Mouse (Mus musculus) lung, postnatal 25 days (tissue): Measurements from ENCODE around the gene Ssxb2.
"Not testable (repeated sequence)": the region's sequence is repeated elsewhere in the genome, so short reads cannot be mapped to it uniquely, and the experiment has no call there.

ENCODE experiments used
- DNase-seq: peaks from one replicate; pipeline ENCODE4 v3.0.0; 2022; ENCODE audit warnings: low spot score

Gene Ssxb2

GRCm38 (mm10) chrX:8461626-8462025 is at the start of gene Ssxb2:
Gene Ssxb2, minus strand, starts transcription at chrX:8461726.
- not testable (repeated sequence) for DNase-seq

GRCm38 (mm10) chrX:8413005-8413404 is 48.5 kb downstream of the Ssxb2 start, which contains the start of gene Ssxb1:
Gene Ssxb1, plus strand, starts transcription at chrX:8413305.
- not testable (repeated sequence) for DNase-seq
